Mouse (Mus musculus): ENCODE measurements at regions not wholly inside any gene's neighbourhood (a gene's known extent, or its start where the extent isn't known, plus 50 kb on each side); places are given as distances from the start of the nearest gene placed in this dataset.
"Not testable (repeated sequence)": the region's sequence is repeated elsewhere in the genome, so short reads cannot be mapped to it uniquely, and the experiment has no call there.

DNA sequence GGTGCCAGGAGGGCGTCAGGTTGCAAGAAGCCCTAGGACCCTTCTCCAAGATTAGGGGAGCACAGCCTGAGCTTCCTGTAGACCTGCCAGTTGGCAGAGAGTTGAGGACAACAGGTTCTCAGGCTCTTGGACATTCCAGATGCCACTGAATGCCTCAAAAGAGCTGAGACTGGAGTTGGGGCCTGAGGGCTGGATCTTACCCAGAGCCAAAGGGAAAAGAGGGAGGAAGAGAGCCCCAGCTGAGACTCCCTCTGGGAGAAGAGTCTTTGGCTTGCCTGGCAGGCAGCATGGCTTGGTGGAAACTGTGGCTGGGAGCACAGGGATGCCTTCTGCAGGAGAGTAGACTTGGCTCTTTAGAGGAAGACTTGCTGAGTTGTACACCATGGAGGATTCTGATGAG lies 197.0 kb downstream of the Gm31371 start:
- not testable (repeated sequence) for TF ChIP-seq CTCF (conservative IDR thresholded peaks at IDR 0.05; ENCODE audit: low read length); NANOG (IDR thresholded peaks at IDR 0.05; ENCODE audit: borderline replicate concordance, low read length); POU5F1 (IDR thresholded peaks at IDR 0.05; ENCODE audit: borderline replicate concordance, low read length)
